Mouse (Mus musculus) forebrain, embryonic 16.5 days (tissue): ENCODE data around the gene Trnau1ap. TPM values are rescaled to one million over a fixed set of nuclear protein-coding genes. Genes with fewer than 3 reads are reported as not detected.
"Not testable (repeated sequence)": the region's sequence is repeated elsewhere in the genome, so short reads cannot be mapped to it uniquely, and the experiment has no call there.

Experiments used
- ATAC-seq: fragments of 200-750 bp; cut with Nextera tagmentation; 2 replicates; pipeline ENCODE4 v1.8.0; 2017; ENCODE audit warnings: mild to moderate bottlenecking, moderate library complexity
- H3K27ac ChIP-seq: fragments of 300-500 bp; sonication (generic); 2 replicates; pipeline ENCODE4 v1.5.1; 2014; ENCODE audit warnings: low read length, control low read depth
- H3K27me3 ChIP-seq: fragments of 300-500 bp; sonication (generic); replicated peaks from 2 replicates; pipeline ENCODE4 v1.6.1; 2014; ENCODE audit warnings: low read length; ENCODE audit not compliant: control insufficient read depth, insufficient read depth
- H3K36me3 ChIP-seq: fragments of 300-500 bp; sonication (generic); 2 replicates; pipeline ENCODE4 v1.6.1; 2014; ENCODE audit not compliant: control insufficient read depth, insufficient read depth
- H3K4me1 ChIP-seq: fragments of 300-500 bp; sonication (generic); replicated peaks from 2 replicates; pipeline ENCODE4 v1.6.1; 2014; ENCODE audit warnings: low read length; ENCODE audit not compliant: control insufficient read depth, insufficient read depth
- H3K4me2 ChIP-seq: fragments of 300-500 bp; sonication (generic); 2 replicates; pipeline ENCODE4 v1.6.1; 2014; ENCODE audit warnings: mild to moderate bottlenecking, low read length, control low read depth
- H3K4me3 ChIP-seq: fragments of 300-500 bp; sonication (generic); replicated peaks from 2 replicates; pipeline ENCODE4 v1.5.1; 2014; ENCODE audit warnings: mild to moderate bottlenecking, low read length, control low read depth
- H3K9ac ChIP-seq: fragments of 300-500 bp; sonication (generic); replicated peaks from 2 replicates; pipeline ENCODE4 v1.6.1; 2014; ENCODE audit warnings: low read depth, low read length, control low read depth
- H3K9me3 ChIP-seq: fragments of 300-500 bp; sonication (generic); 2 replicates; pipeline ENCODE4 v1.6.1; 2016; ENCODE audit warnings: low read length; ENCODE audit not compliant: control insufficient read depth
- WGBS: fragments of 180-500 bp; shearing (Covaris S2); extraction: QIAGEN DNeasy Blood & Tissue Kit; methylation state at CpG from one replicate; pipeline ENCODE4 v1.1.7; 2014; 5-methylcytosine and 5-hydroxymethylcytosine counted together
- polyA plus RNA-seq: library from polyadenylated mRNA; unstranded; fragments of >200 nt; fragmentation: Nextera tagmentation; extraction: Ambion mirVana; gene quantifications from 2 replicates; pipeline ENCODE4 v1.2.1, GENCODE M21; 2015

Trnau1ap gene
- polyA plus RNA-seq, 1 experiment from 2014 or later: 86.4 TPM

DNA sequence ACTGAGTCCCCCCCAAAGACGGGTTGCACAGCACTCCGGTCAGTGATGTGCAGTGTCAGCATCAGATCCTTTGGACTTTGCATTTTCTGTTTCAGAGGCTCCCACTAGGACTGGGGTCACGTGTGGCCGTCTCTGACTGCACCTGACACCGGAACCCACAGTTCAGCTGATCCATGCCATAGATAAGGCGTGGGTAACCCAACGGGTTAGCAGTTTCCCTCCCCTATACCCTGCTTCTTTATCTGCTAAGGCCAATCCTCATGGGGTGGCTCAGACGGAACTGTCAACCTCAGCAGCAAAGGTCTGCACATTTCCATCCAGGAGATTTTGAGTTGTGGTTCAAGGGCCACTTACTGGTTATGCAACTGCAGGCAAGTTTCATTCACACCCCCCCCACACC, 24.1 kb downstream of the Trnau1ap start:
- H3K27me3 ChIP-seq: no peaks in the 10 kb centered on the region
- no peaks in the 10 kb centered on the region for H3K9me3 ChIP-seq
- H3K4me3 ChIP-seq: no peak overlapping the region
- H3K9ac ChIP-seq: no peak overlapping the region
- ATAC-seq: no peak
- H3K27ac ChIP-seq: no peak overlapping the region
- no peak overlapping the region for H3K4me2 ChIP-seq
- H3K4me1 ChIP-seq: peaks cover 8% of the 10 kb centered on the region
- WGBS: 91% methylated on average over 8 of the region's 8 CpGs
- H3K36me3 ChIP-seq: peaks cover 2% of the 10 kb centered on the region; the same call in 1 of the 2 replicates

DNA sequence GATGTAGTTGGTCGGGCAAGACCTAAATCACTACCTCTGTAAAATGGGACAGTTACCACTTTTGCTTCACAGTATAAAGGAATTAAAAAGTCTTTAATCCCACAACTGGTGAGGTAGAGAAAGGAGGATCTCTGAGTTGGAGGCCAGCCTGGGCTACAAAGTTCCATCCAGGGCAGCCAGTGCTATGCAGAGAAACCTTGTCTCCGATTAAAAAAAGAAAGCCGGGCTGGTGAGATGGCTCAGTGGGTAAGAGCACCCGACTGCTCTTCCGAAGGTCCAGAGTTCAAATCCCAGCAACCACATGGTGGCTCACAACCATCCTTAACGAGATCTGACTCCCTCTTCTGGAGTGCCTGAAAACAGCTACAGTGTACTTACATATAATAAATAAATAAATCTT, 25.9 kb downstream of the Trnau1ap start:
- ATAC-seq, H3K4me1 ChIP-seq, H3K9me3 ChIP-seq, H3K27me3 ChIP-seq, H3K27ac ChIP-seq, H3K36me3 ChIP-seq: not testable (repeated sequence)
- WGBS: 47% methylated on average over 6 of the region's 6 CpGs
- Histone ChIP-seq H3K4me3 (peak overlapping the region; percentile 44), H3K9ac (peak overlapping the region; percentile 52; the same call in 1 of the 2 replicates), H3K4me2 (peak overlapping the region; percentile 56)

- WGBS: 2% methylated on average over 31 of the region's 31 CpGs
- H3K27me3 ChIP-seq: no peaks in the 10 kb centered on the region
- peak within 1 kb of the TSS; percentile 56 for H3K4me2 ChIP-seq
- no peaks in the 10 kb centered on the region for H3K9me3 ChIP-seq
- ATAC-seq: peak; percentile 63
- H3K36me3 ChIP-seq: no peaks in the 10 kb centered on the region
- no peaks in the 10 kb centered on the region for H3K4me1 ChIP-seq
- H3K9ac ChIP-seq: peak within 1 kb of the TSS; percentile 52
- H3K4me3 ChIP-seq: peak within 1 kb of the TSS; percentile 44
- H3K27ac ChIP-seq: no peak within 1 kb of the TSS
Observed at GRCm38 (mm10) chr4:132302939-132303479, 26.3 kb downstream of the Trnau1ap start, which contains the start of gene Rab42. Gene Rab42 (minus strand): TSS chr4:132303385.

- H3K9me3 ChIP-seq: no peaks in the 10 kb centered on the region
- no peak for ATAC-seq
- H3K4me2 ChIP-seq: peak overlapping the region; percentile 56
- WGBS: 69% methylated on average over 16 of the region's 16 CpGs
- H3K4me1 ChIP-seq: no peaks in the 10 kb centered on the region
- no peaks in the 10 kb centered on the region for H3K36me3 ChIP-seq
- no peaks in the 10 kb centered on the region for H3K27me3 ChIP-seq
- peak overlapping the region; percentile 44 for H3K4me3 ChIP-seq
- H3K9ac ChIP-seq: no peak overlapping the region; the same call in 1 of the 2 replicates
- H3K27ac ChIP-seq: no peak overlapping the region
Observed at GRCm38 (mm10) chr4:132301965-132302938, 27.1 kb downstream of the Trnau1ap start.

- Histone ChIP-seq H3K4me1 (no peaks in the 10 kb centered on the region), H3K27ac (no peak overlapping the region), H3K36me3 (no peaks in the 10 kb centered on the region), H3K27me3 (no peaks in the 10 kb centered on the region), H3K9me3 (no peaks in the 10 kb centered on the region), H3K4me3 (no peak overlapping the region), H3K4me2 (no peak overlapping the region), H3K9ac (no peak overlapping the region)
- no peak for ATAC-seq
- 74% methylated on average over 6 of the region's 6 CpGs for WGBS
Observed at GRCm38 (mm10) chr4:132301486-132301885, 27.9 kb downstream of the Trnau1ap start.

DNA sequence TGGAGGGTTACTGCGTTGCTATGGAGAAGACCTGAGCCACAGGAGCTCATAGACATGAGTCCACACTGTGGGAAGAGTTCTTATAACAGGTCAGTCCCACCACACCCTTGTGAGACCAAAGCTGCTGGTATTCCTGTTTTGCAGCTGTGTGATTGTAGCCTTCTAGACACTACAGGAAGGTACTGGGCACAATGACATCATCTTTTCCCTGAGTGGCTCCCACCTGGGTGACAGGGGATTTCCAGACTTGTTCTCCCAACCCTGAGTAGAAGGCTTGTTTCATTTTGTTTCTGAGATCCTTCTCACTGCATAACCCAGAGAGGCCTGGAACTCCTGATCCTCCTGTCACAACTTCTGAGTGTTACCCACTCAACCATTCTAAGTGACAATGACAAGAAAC, 29.5 kb downstream of the Trnau1ap start:
- Histone ChIP-seq H3K4me2 (no peak overlapping the region), H3K27ac (no peak overlapping the region), H3K4me3 (no peak overlapping the region), H3K9ac (no peak overlapping the region), H3K4me1 (no peaks in the 10 kb centered on the region), H3K36me3 (no peaks in the 10 kb centered on the region), H3K27me3 (no peaks in the 10 kb centered on the region), H3K9me3 (no peaks in the 10 kb centered on the region)
- no peak for ATAC-seq
- WGBS: 90% methylated on average over 1 of the region's 1 CpGs

DNA sequence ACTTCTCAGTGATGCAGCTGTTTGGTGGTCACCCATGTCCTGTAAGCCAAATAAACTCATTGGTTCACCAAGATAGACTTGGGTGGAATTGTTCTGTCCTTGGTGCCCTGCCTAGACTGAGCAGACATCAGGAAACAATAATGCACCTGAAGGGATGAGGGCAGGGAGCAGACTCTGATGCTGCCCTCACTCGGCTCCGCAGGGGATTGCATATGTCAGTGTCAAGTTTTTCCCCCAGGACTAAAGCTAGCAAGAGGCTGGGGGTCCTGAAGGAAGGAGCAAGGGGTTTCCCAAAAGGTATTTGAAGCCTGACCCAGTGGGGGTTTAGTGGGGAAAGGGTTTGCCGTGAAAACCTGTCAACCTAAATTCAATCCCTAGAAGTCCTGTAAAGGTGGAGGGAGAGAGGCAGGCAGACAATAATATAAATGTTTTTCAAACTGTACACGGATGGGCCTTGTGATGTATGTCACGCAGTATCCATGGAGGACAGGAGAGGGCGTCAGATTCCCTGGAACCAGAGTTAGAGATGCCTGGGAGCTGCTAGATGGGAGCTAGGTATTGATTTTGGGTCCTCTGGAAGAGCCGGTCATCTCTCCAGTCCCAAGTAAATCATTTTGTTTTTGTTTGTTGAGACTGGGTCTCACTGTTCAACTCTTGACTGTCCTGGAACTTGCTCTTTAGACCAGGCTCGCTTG, 33.5 kb downstream of the Trnau1ap start:
- 49% methylated on average over 8 of the region's 8 CpGs for WGBS
- Histone ChIP-seq H3K4me1 (no peaks in the 10 kb centered on the region), H3K27me3 (no peaks in the 10 kb centered on the region), H3K9me3 (no peaks in the 10 kb centered on the region), H3K36me3 (peaks cover 5% of the 10 kb centered on the region), H3K27ac (no peak overlapping the region), H3K4me3 (no peak overlapping the region), H3K9ac (no peak overlapping the region), H3K4me2 (no peak overlapping the region)
- no peak for ATAC-seq

DNA sequence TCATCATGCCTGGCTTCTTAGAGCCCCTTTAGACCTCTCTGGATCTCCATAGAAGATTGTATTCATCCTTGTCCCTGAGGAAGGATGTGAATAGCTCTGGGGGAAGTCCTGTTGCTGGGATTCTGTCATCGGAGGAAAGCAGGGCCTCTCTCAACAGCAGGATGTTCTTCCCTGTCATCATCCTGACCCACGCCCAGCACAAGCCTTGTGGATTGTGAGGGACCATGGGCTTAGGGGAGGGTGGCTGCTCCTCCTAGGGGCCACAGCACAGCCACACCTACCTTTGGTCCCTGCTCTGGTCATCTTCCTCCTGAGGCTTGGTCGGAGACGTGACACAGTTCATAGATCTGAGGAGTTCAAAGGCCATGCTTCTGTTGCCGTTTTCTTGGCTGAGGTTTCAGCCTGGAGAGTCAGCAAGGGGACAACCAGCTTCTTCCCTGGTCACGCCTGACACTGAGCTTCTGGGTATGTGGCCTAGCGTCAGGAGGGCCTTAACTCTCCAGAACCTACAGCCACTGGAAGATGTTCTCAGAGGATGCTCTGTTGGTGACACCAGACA, 35.6 kb downstream of the Trnau1ap start:
- no peaks in the 10 kb centered on the region for H3K4me1 ChIP-seq
- WGBS: 88% methylated on average over 7 of the region's 7 CpGs
- no peak for ATAC-seq
- H3K36me3 ChIP-seq: peaks cover 8% of the 10 kb centered on the region
- H3K9ac ChIP-seq: no peak overlapping the region
- H3K27me3 ChIP-seq: no peaks in the 10 kb centered on the region
- H3K4me2 ChIP-seq: no peak overlapping the region
- no peaks in the 10 kb centered on the region for H3K9me3 ChIP-seq
- H3K4me3 ChIP-seq: no peak overlapping the region
- H3K27ac ChIP-seq: no peak overlapping the region

- H3K4me3 ChIP-seq: no peak overlapping the region
- no peaks in the 10 kb centered on the region for H3K27me3 ChIP-seq
- H3K9me3 ChIP-seq: no peaks in the 10 kb centered on the region
- H3K36me3 ChIP-seq: peaks cover 8% of the 10 kb centered on the region
- no peak for ATAC-seq
- no peak overlapping the region for H3K9ac ChIP-seq
- H3K4me2 ChIP-seq: no peak overlapping the region
- no peaks in the 10 kb centered on the region for H3K4me1 ChIP-seq
- H3K27ac ChIP-seq: no peak overlapping the region
- WGBS: 29% methylated on average over 4 of the region's 4 CpGs
Observed at GRCm38 (mm10) chr4:132292988-132293387, 36.4 kb downstream of the Trnau1ap start.
